Mouse (Mus musculus): ENCODE data around the gene Aldh6a1. TPM values are rescaled to one million over a fixed set of nuclear protein-coding genes. Genes with fewer than 3 reads are reported as not detected.

The Aldh6a1 gene
- polyA plus RNA-seq, 1 experiment from 2014 or later, result 15.0 TPM

- no peak for DNase-seq (ENCODE audit: extremely low spot score, low spot score)
- H3K36me3 ChIP-seq (replicated peaks), result no peaks in the 10 kb centered on the region
- H3K27me3 ChIP-seq (ENCODE audit: poor library complexity, severe bottlenecking), result no peaks in the 10 kb centered on the region
- H3K4me1 ChIP-seq, result no peaks in the 10 kb centered on the region
- no peak overlapping the region for H3K4me3 ChIP-seq
- no peak overlapping the region for H3K27ac ChIP-seq
- H3K9me3 ChIP-seq, result no peaks in the 10 kb centered on the region
- WGBS, result 78% methylated on average over 14 of the region's 14 CpGs
Measured at GRCm38 (mm10) chr12:84388774-84389400, 61.9 kb downstream of the Aldh6a1 start.

GRCm38 (mm10) chr12:84388097-84388496 is 62.7 kb downstream of the Aldh6a1 start:
- no peaks in the 10 kb centered on the region for H3K9me3 ChIP-seq
- no peaks in the 10 kb centered on the region for H3K36me3 ChIP-seq (replicated peaks)
- WGBS, result 93% methylated on average over 8 of the region's 8 CpGs
- H3K4me3 ChIP-seq, result no peak overlapping the region
- H3K4me1 ChIP-seq, result no peaks in the 10 kb centered on the region
- H3K27me3 ChIP-seq (ENCODE audit: poor library complexity, severe bottlenecking), result no peaks in the 10 kb centered on the region
- no peak for DNase-seq (ENCODE audit: extremely low spot score, low spot score)
- H3K27ac ChIP-seq, result no peak overlapping the region

GRCm38 (mm10) chr12:84385408-84385807 is 65.4 kb downstream of the Aldh6a1 start:
- DNase-seq (ENCODE audit: extremely low spot score, low spot score), result no peak
- no peak overlapping the region for H3K4me3 ChIP-seq
- H3K4me1 ChIP-seq, result no peaks in the 10 kb centered on the region
- H3K9me3 ChIP-seq, result no peaks in the 10 kb centered on the region
- H3K27me3 ChIP-seq (ENCODE audit: poor library complexity, severe bottlenecking), result no peaks in the 10 kb centered on the region
- 96% methylated on average over 4 of the region's 4 CpGs for WGBS
- no peak overlapping the region for H3K27ac ChIP-seq
- H3K36me3 ChIP-seq (replicated peaks), result 0 out of 2 replicates have a peak, but pooled peaks cover 6% of the 10 kb centered on the region

GRCm38 (mm10) chr12:84384644-84385081 is 66.1 kb downstream of the Aldh6a1 start:
- Histone ChIP-seq H3K4me1 (no peaks in the 10 kb centered on the region), H3K27ac (no peak overlapping the region), H3K27me3 (ENCODE audit: poor library complexity, severe bottlenecking) (no peaks in the 10 kb centered on the region), H3K4me3 (no peak overlapping the region), H3K9me3 (no peaks in the 10 kb centered on the region), H3K36me3 (replicated peaks) (0 out of 2 replicates have a peak, but pooled peaks cover 6% of the 10 kb centered on the region)
- no peak for DNase-seq (ENCODE audit: extremely low spot score, low spot score)
- WGBS, result 91% methylated on average over 5 of the region's 5 CpGs

GRCm38 (mm10) chr12:84382369-84382768 is 68.4 kb downstream of the Aldh6a1 start:
- Histone ChIP-seq H3K4me1 (no peaks in the 10 kb centered on the region), H3K27ac (no peak overlapping the region), H3K4me3 (no peak overlapping the region), H3K27me3 (ENCODE audit: poor library complexity, severe bottlenecking) (no peaks in the 10 kb centered on the region), H3K36me3 (replicated peaks) (0 out of 2 replicates have a peak, but pooled peaks cover 6% of the 10 kb centered on the region), H3K9me3 (no peaks in the 10 kb centered on the region)
- WGBS, result 87% methylated on average over 4 of the region's 4 CpGs
- no peak for DNase-seq (ENCODE audit: extremely low spot score, low spot score)

Other genes with a start within 250 kb of the Aldh6a1 start
- 7.0 and 8.7 TPM in 2 replicates for gene Elmsan1, start 232.1 kb downstream of the Aldh6a1 start, polyA plus RNA-seq (2016; fragmentation: Nextera tagmentation; extraction: Ambion mirVana)
- 17.7 and 18.2 TPM in 2 replicates for gene Ptgr2, start 165.8 kb downstream of the Aldh6a1 start, polyA plus RNA-seq (2016; fragmentation: Nextera tagmentation; extraction: Ambion mirVana)
- 119 and 120 TPM in 2 replicates for gene Zfp410, start 134.2 kb downstream of the Aldh6a1 start, polyA plus RNA-seq (2016; fragmentation: Nextera tagmentation; extraction: Ambion mirVana)
- gene Coq6, start 89.3 kb downstream of the Aldh6a1 start, polyA plus RNA-seq (2016; fragmentation: Nextera tagmentation; extraction: Ambion mirVana), result 46.8 and 49.2 TPM in 2 replicates
- 4.7 and 5.6 TPM in 2 replicates for gene Fam161b, start 89.2 kb downstream of the Aldh6a1 start, polyA plus RNA-seq (2016; fragmentation: Nextera tagmentation; extraction: Ambion mirVana)
- gene Entpd5, start 42.0 kb downstream of the Aldh6a1 start, polyA plus RNA-seq (2016; fragmentation: Nextera tagmentation; extraction: Ambion mirVana), result 9.9 and 10.3 TPM in 2 replicates
- gene Bbof1, start 41.9 kb downstream of the Aldh6a1 start, polyA plus RNA-seq (2016; fragmentation: Nextera tagmentation; extraction: Ambion mirVana), result 0.92 and 0.98 TPM in 2 replicates
- gene Rnf113a2, start 33.8 kb downstream of the Aldh6a1 start, polyA plus RNA-seq (2016; fragmentation: Nextera tagmentation; extraction: Ambion mirVana), result 23.9 and 25.6 TPM in 2 replicates
- 31.1 and 33.5 TPM in 2 replicates for gene Lin52, start 418 bp upstream of the Aldh6a1 start, polyA plus RNA-seq (2016; fragmentation: Nextera tagmentation; extraction: Ambion mirVana)
- gene Vsx2, start 118.8 kb upstream of the Aldh6a1 start, polyA plus RNA-seq (2016; fragmentation: Nextera tagmentation; extraction: Ambion mirVana), result 1.2 and 2.2 TPM in 2 replicates
- 12.7 and 12.8 TPM in 2 replicates for gene Abcd4, start 166.4 kb upstream of the Aldh6a1 start, polyA plus RNA-seq (2016; fragmentation: Nextera tagmentation; extraction: Ambion mirVana)
- gene Vrtn, start 190.0 kb upstream of the Aldh6a1 start, polyA plus RNA-seq (2016; fragmentation: Nextera tagmentation; extraction: Ambion mirVana), result not detected in 2 replicates
- 0.10 and 0.15 TPM in 2 replicates for gene Syndig1l, start 247.8 kb upstream of the Aldh6a1 start, polyA plus RNA-seq (2016; fragmentation: Nextera tagmentation; extraction: Ambion mirVana)